Mouse (Mus musculus) ES-E14 (cell line): ENCODE measurements around the gene Rev3l. TPM values are rescaled to one million over a fixed set of nuclear protein-coding genes. Genes with fewer than 3 reads are reported as not detected.
A peak's percentile ranks its signal among the peaks of the same experiment; 100 is the strongest.

Experiments
- DNase-seq: peaks from one replicate; pipeline ENCODE4 v3.0.0-alpha.2; 2013; ENCODE audit warnings: low read depth, low spot score
- H3K27ac ChIP-seq: 2 replicates; pipeline ENCODE4 v1.5.1; 2012; ENCODE audit warnings: low read depth, mild to moderate bottlenecking, low read length, moderate library complexity, mixed read lengths; ENCODE audit not compliant: poor library complexity, insufficient read depth, severe bottlenecking
- H3K36me3 ChIP-seq: 2 replicates; pipeline ENCODE4 v1.6.1; 2012; ENCODE audit warnings: mild to moderate bottlenecking, low read length, moderate library complexity, mixed read lengths; ENCODE audit not compliant: control insufficient read depth, poor library complexity, insufficient read depth, severe bottlenecking
- H3K4me1 ChIP-seq, 2 experiments: fragments of 150-350 bp in 1 of 2; sonication (generic) in 1 of 2; 2 replicates each; pipeline ENCODE4 v1.6.1; 2012; ENCODE audit warnings: low read length in 2 of 2, mild to moderate bottlenecking in 1 of 2, mixed read lengths in 1 of 2; ENCODE audit not compliant: control insufficient read depth in 2 of 2, insufficient read depth in 2 of 2, poor library complexity in 1 of 2
- H3K4me3 ChIP-seq, 2 experiments: fragments of 150-350 bp in 1 of 2; sonication (generic) in 1 of 2; 2 replicates each; pipeline ENCODE4 v1.5.1; 2012; ENCODE audit warnings: low read length in 2 of 2, low read depth in 1 of 2, mild to moderate bottlenecking in 1 of 2, mixed read lengths in 1 of 2; ENCODE audit not compliant: insufficient read depth in 1 of 2, poor library complexity in 1 of 2, severe bottlenecking in 1 of 2
- H3K9ac ChIP-seq: 2 replicates; pipeline ENCODE4 v1.6.1; 2012; ENCODE audit warnings: low read depth, mild to moderate bottlenecking, low read length, mixed read lengths; ENCODE audit not compliant: poor library complexity, insufficient read depth, severe bottlenecking
- H3K9me3 ChIP-seq: fragments of 150-350 bp; sonication (generic); 2 replicates; pipeline ENCODE4 v1.6.1; 2012; ENCODE audit warnings: low read depth, mild to moderate bottlenecking, low read length; ENCODE audit not compliant: control insufficient read depth, insufficient read depth
- CHD2 ChIP-seq: IDR thresholded peaks from 2 replicates; pipeline ENCODE4 v1.6.1; 2014; ENCODE audit warnings: mild to moderate bottlenecking, low read depth, low read length, inconsistent platforms
- HCFC1 ChIP-seq: IDR thresholded peaks from 2 replicates; pipeline ENCODE4 v1.6.1; 2012; ENCODE audit warnings: low read length, inconsistent platforms, borderline replicate concordance; ENCODE audit not compliant: insufficient read depth
- MAFK ChIP-seq: IDR thresholded peaks from 2 replicates; pipeline ENCODE4 v1.6.1; 2014; ENCODE audit warnings: mild to moderate bottlenecking, low read depth, low read length, inconsistent platforms; ENCODE audit not compliant: insufficient read depth
- ZC3H11A ChIP-seq: IDR thresholded peaks from 2 replicates; pipeline ENCODE4 v1.6.1; 2012; ENCODE audit warnings: low read depth, mild to moderate bottlenecking, inconsistent platforms, low read length, borderline replicate concordance
- ZNF384 ChIP-seq: IDR thresholded peaks from 2 replicates; pipeline ENCODE4 v1.6.1; 2012; ENCODE audit warnings: low read depth, low read length, inconsistent platforms
- in situ Hi-C, 2 experiments: fragments of 600-800 bp; cut with MboI; formaldehyde crosslinking; loops; one replicate each; pipeline ENCODE4 v1.15.1; 2025; ENCODE audit warnings: low sequenced_read_pairs in 2 of 2, inconsistent platforms in 1 of 2; ENCODE audit not compliant: unreplicated experiment in 2 of 2
- total RNA-seq: library from RNA; depleted of rRNA; stranded (reverse); fragments of 300-350 nt; gene quantifications from 2 replicates; pipeline ENCODE4 v1.2.3, GENCODE M21; 2012

Gene Rev3l
- total RNA-seq, 1 experiment: 35.0 TPM

DNA sequence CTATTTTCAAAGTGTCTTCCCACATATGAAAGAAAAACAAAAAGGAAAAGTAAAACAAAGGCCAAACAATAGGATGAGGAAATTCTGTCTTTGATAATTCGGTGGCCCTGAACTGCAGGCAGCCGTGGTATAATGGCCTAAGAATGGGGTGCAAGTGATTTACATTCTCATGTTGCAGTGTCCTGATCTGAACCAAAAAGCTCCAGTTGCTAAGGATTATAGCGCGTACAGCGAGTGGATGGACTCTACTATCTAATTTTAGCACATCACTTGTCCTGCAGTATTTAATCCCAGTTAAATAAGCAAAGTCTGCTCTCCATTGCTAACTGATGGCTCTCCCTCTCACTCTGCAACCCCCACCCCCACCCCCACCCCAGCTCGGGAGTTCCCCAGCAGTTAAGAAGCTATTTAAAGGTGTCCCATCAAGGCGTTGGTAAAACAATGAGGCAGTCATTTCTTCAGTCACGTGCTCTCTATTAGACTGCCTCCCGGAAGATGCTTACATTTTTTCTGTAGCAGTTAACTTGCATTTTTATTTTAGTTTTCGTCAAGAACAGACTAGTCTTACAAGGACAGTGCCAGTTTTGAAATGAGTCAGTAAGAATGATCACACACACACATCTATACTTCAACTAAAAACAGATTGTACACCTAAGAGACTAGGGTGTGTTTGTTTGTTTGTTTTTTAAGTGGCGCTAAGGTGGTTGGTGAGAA lies 40.4 kb upstream of the Rev3l start:
- in situ Hi-C loops: no loop called here
- TF ChIP-seq CHD2 (no peak), ZC3H11A (no peak), HCFC1 (no peak), MAFK (no peak), ZNF384 (no peak)
- H3K9me3 ChIP-seq: no peaks in the 10 kb centered on the region
- H3K4me1 ChIP-seq: peaks cover 0 to 5% of the 10 kb centered on the region in 2 experiments; a peak in 2 of 4 replicates
- no peak overlapping the region for H3K4me3 ChIP-seq
- no peak overlapping the region for H3K27ac ChIP-seq
- H3K36me3 ChIP-seq: no peaks in the 10 kb centered on the region
- no peak for DNase-seq
- no peak overlapping the region for H3K9ac ChIP-seq

DNA sequence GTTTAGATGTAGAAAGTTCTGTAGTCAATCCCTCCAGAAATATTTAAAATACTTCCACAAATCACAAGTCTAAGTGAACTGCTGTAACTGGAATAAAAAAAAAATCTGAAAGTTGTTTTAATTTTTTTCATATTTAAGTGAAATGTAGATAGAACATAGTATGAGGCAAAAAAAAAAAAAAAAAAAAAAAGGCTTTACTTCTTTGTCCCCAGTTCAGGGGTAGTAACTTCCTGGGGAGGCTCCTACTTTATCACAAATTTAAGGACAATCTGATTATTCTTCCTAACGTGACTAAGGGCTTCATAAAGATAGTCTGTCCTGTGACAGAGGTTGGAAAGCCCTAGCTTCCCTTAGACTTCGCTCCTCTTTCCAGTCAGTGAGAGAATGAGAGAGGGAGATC lies 39.8 kb upstream of the Rev3l start:
- no peaks in the 10 kb centered on the region for H3K9me3 ChIP-seq
- no peak for DNase-seq
- peaks cover 0 to 5% of the 10 kb centered on the region in 2 experiments; a peak in 2 of 4 replicates for H3K4me1 ChIP-seq
- no peak overlapping the region for H3K4me3 ChIP-seq
- no peak overlapping the region for H3K27ac ChIP-seq
- H3K36me3 ChIP-seq: no peaks in the 10 kb centered on the region
- H3K9ac ChIP-seq: no peak overlapping the region
- in situ Hi-C loops: no loop called here
- TF ChIP-seq HCFC1: no peak
- no peak for TF ChIP-seq ZNF384
- TF ChIP-seq ZC3H11A: no peak
- TF ChIP-seq CHD2: no peak
- no peak for TF ChIP-seq MAFK

GRCm38 (mm10) chr10:39707717-39708510 lies 24.0 kb upstream of the Rev3l start:
- Histone ChIP-seq H3K9ac (no peak overlapping the region), H3K9me3 (no peaks in the 10 kb centered on the region), H3K36me3 (no peaks in the 10 kb centered on the region), H3K27ac (no peak overlapping the region), H3K4me3 (no peak overlapping the region), H3K4me1 (no peaks in the 10 kb centered on the region)
- in situ Hi-C loops: no loop called here
- no peak for DNase-seq
- TF ChIP-seq MAFK: peak; percentile 97
- no peak for TF ChIP-seq CHD2

- no peaks in the 10 kb centered on the region for H3K9me3 ChIP-seq
- H3K4me3 ChIP-seq: 0 out of 4 replicates have a peak overlapping the region, but pooled peaks of 1 of the 2 experiments have one; percentile 12
- peak; percentile 40 for DNase-seq
- TF ChIP-seq ZC3H11A: no peak
- H3K27ac ChIP-seq: peak overlapping the region; percentile 29; the same call in 1 of the 2 replicates
- in situ Hi-C loops: no loop called here
- H3K9ac ChIP-seq: no peak overlapping the region
- H3K4me1 ChIP-seq: no peaks in the 10 kb centered on the region
- H3K36me3 ChIP-seq: no peaks in the 10 kb centered on the region; the same call in 1 of the 2 replicates
These were observed 15.0 kb upstream of the Rev3l start for GRCm38 (mm10) chr10:39716936-39717335.
